Mouse (Mus musculus): Measurements from ENCODE around the gene Smtnl1.
"Not testable (repeated sequence)": the region's sequence is repeated elsewhere in the genome, so short reads cannot be mapped to it uniquely, and the experiment has no call there.

Smtnl1 gene

DNA sequence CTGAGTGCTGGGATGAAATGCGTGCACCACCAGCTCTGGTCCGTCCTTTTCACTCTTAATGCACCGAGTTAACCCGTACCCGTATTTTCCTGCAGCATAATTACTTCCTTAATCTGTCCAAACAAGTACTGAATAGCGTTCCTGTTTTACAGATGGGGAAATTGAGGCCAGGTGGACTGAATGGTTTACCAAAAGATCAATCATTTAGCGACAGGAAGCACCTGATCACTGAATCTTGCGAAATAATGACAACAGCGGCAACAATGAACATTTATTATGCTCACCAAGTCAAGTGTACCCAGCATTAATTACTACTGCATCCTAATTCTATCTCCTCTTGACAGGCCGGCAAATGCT, 16.1 kb upstream of the Smtnl1 start, which contains the start of gene Slc43a1:
Slc43a1 (plus strand) TSS at position 258 of the 357 bp plus-strand sequence.
- no peak for DNase-seq (ENCODE audit: low spot score)

DNA sequence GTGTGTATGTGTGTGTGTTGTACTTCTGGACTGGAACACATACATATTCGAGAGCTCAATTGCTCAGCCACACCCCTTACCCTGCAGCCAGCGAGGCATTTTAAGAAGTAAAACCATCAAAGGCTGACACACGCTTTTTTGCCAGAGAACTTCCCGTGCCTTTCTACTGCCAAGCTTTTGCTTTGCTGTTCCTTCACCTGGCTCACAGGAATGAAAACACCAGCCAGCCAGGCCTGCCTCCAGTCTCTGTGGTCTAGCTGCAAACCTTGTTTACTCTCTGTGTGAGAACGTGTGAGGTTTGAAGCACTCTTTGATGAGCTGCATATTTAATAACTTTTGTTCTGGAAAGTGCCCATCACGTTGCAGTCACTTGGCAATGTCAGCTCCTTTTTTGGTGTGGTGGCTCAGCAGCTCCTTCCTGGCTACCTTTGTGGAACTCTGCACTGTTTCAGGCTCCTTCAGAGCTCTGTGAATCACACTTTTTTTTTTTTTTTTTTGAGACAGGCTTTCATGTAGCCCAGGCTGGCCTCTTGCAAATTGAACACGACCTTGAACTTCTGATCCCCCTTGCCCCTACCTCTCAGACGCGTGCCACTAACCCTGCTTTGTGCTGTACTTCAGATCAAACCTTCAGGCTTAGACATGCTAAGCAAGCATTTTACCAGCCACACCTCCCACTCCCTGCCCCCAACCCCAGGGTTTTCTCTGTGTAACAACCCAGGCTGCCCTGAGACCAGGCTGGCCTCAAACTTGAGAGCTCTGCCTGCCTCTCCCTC, 15.6 kb upstream of the Smtnl1 start:
- peak; percentile 19 for DNase-seq (ENCODE audit: low spot score)

GRCm38 (mm10) chr2:84837107-84837506, 14.7 kb upstream of the Smtnl1 start:
- no peak for DNase-seq (ENCODE audit: low spot score)

DNA sequence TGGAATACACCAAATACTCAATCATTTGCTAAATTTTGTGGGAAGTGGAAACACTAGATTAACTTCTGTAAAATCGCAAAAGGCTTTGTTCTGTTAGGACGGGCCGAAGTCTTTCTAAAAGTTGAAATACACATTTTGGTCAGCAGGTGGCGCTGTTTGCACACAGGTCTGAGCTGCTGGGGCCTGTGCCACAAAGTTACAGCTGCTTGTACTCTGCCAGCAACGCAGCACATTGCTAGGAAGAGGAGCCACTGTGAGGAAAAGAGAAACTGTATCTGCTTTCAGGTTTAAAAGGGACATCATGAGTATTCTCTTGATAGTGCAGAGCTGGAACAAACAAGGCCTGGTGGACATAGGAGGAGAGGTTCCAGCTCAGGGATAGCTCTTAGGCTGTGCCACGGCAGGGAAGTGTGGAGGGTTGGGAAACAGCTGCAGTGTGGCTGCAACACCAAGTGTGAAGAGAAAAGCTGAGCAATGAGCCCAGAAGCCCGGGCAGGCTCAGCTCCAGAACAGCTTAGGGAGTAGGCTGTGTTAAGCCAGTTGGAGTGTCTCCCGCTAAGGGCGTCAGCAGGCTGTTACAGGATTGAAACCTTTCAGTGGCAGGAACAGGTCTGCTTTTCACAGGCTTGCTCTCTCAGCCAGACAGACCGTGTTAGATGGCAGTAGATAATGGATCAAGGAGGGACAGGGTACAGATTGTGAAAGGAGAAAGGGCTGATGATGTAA, 9.4 kb upstream of the Smtnl1 start:
- peak; percentile 89 for DNase-seq (ENCODE audit: low spot score)

GRCm38 (mm10) chr2:84827283-84827920, 5.0 kb upstream of the Smtnl1 start:
- DNase-seq (ENCODE audit: low spot score) = peak; percentile 22

- peak; percentile 82 for DNase-seq (ENCODE audit: low spot score)
These were observed 4.2 kb upstream of the Smtnl1 start, which contains the start of gene Timm10 for GRCm38 (mm10) chr2:84826488-84827282. Gene Timm10, plus strand, starts transcription at chr2:84826997.

- no peak for DNase-seq (ENCODE audit: low spot score)
These were observed 785 bp upstream of the Smtnl1 start for GRCm38 (mm10) chr2:84823237-84823636.

DNA sequence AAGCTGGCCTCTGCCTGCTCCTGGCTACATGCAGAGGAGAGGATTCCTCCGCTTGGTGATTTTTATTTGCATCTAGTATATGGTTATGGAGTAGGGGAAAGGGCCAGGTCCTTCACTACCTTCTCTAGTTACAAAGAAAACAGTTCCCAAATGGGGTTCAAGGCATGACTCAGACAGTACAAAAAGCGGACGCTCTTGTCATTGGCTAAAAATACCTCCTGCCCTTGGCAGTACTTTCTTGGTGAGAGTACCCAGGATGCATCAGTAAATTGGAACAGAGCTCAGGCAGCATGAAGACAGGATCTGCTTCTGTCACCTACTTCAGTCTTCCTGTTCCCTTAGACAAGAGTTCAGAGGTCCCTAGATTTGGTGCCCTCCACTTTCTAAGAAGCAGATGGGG, 2.6 kb downstream of the Smtnl1 start:
- DNase-seq (ENCODE audit: low spot score) = no peak

GRCm38 (mm10) chr2:84812676-84813075, 9.8 kb downstream of the Smtnl1 start:
- DNase-seq (ENCODE audit: low spot score) = no peak

DNA sequence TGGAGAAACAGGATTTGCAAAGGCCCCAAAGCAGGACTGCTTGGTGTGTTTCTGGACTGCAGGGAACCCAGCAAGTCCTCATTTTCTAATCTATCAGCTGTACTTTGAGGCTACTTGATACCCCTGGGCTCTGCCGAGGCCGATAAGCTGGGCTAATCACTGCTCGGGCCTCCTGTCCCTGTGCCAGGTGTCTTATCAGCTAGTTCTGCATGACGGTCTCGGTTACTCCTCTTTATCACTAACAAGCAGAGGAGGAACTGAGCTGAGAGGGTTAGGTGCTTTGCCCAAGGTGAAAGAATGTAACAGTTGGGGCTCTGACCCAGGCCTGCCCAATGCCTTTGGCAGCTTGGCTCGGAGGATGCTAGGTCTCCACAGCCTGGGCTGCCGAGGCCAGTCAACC, 10.6 kb downstream of the Smtnl1 start:
- no peak for DNase-seq (ENCODE audit: low spot score)

DNA sequence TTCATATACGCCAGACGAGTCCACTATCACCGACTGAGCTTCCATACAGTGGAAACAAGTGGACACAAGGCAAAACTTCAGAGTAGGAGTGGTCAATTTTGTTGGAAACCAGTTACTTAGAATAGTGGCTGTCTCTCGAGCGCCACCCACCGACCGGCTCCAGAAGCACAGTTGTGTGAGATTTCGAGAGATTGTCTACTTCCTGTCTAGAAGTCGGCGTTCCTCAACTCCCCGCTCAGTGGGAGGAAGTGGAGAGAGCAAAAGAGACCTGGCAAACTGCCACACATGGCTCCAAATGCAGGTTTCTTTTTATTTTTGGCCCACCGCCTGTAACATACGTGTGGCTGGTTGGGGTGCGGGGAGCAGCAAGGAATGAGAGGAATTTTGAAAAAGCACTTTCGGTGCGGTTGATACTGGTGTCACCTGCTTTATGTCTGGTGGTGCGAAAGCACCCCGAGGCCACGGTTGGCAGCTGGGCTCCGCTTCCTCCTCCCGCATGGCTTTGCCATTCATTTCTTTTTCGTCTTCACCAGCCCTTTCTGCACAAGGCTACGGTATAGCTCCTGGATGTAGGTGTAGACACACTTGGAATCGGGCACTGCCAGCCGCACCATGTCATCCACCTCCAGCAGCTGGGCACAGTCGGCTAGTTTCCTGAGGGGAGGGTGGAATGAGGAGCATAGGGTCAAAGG, 11.4 kb downstream of the Smtnl1 start:
- DNase-seq (ENCODE audit: low spot score) = peak; percentile 81

GRCm38 (mm10) chr2:84810526-84810885, 11.9 kb downstream of the Smtnl1 start:
- no peak for DNase-seq (ENCODE audit: low spot score)

DNA sequence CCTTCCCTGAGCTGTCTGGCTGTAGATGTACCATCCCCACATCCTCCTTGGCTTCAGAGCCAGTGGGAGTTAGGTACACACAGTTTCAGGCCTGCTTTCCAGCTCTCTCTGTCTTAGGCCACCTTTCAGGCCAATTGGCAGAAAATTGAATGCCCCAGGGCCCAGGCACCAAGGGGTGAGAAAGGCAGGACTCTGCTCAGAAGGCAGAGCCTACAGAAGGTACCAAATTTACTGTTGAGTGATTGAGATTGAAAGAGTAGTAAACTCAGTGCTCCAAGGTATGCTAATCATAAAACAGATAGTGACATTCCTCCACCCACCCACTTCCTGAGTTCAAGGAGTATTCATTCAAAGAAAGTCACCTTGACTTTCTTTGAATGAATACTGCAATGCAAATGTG, 13.1 kb downstream of the Smtnl1 start:
- no peak for DNase-seq (ENCODE audit: low spot score)

- DNase-seq (ENCODE audit: low spot score) = no peak
These were observed 15.9 kb downstream of the Smtnl1 start for GRCm38 (mm10) chr2:84806546-84806945.

DNA sequence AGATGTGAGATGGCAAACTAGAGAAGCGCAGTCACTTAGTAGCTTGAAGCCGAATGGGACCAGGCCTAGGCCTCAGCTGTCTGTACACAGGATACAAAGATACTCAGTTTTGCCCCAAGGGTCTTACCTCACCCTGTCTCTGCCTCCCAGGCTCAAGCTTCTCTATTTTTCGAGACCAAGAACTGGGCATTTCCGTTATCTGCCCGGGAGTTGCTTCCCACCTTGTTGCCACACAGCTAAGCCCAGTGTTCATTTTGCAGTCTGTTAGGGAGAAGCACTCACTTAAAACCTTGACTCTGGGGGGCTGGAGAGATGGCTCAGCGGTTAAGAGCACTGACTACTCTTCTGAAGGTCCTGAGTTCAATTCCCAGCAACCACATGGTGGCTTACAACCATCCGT, 18.5 kb downstream of the Smtnl1 start:
- no peak for DNase-seq (ENCODE audit: low spot score)

DNA sequence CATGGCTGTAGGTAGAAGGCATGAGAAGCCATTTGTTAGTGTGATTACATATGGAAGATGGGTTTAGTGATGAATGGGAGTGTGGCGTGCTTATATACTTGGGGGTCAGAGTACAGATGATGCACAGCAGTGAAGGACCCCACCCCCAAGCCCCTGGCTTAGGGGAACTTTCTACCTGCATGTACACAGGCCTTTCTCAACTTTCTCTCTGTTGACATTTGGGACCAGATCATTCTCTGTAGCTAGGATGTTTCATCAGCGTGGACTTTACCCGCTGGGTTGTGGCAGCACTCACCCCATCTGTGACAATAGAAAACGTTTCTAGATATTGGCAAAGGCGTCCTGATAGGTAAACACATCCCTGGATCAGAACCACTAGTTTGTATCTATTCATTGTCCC, 21.2 kb downstream of the Smtnl1 start:
- not testable (repeated sequence) for DNase-seq (ENCODE audit: low spot score)

DNA sequence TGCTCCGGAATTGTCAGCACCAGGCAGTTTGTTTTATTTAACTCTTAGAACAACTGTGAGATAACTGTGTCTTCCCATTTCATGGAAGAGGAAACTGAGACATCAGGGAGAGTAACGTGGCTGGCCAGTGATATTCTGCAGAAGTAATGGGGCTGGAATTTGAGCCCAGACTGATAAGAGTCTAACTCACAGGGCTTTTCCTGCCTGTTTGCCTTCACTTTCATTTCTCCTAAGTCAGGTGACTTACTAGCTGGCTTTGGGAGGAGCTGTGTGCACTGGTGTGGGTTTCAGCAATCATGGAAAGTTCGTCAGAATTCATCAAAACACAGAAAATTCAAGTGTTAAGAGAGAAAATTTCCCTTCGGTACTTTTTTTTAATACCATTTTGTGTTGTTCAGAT, 22.1 kb downstream of the Smtnl1 start:
- DNase-seq (ENCODE audit: low spot score) = no peak

DNA sequence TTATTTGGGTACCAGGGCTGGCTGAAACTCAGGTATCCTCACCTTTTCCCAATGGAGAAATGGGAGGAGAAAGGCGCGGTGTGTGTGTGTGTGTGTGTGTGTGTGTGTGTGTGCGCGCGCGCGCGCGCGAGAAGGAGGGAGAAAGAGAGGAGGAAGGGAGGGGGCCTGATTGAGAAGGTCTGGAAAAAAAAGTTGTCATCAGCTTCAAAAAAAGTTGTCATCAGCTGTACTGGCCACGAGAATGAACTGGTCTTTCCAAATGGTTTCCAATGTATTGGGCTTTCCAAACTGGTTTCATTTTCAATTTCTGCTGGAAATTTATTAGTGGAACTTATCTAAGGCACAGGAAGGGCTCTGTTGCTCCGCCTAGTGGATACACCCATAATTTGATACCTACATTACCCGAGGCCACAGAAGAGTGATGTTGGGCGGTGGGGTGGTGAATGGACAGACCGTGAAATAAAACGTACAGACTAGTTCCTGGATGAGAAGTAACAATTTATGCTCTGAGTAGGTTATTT, 23.4 kb downstream of the Smtnl1 start:
- DNase-seq (ENCODE audit: low spot score) = peak; percentile 73

- DNase-seq (ENCODE audit: low spot score) = peak; percentile 74
These were observed 23.9 kb downstream of the Smtnl1 start, which contains the start of gene Ube2l6 for GRCm38 (mm10) chr2:84798493-84798921. Gene Ube2l6, plus strand, starts transcription at chr2:84798828.

DNA sequence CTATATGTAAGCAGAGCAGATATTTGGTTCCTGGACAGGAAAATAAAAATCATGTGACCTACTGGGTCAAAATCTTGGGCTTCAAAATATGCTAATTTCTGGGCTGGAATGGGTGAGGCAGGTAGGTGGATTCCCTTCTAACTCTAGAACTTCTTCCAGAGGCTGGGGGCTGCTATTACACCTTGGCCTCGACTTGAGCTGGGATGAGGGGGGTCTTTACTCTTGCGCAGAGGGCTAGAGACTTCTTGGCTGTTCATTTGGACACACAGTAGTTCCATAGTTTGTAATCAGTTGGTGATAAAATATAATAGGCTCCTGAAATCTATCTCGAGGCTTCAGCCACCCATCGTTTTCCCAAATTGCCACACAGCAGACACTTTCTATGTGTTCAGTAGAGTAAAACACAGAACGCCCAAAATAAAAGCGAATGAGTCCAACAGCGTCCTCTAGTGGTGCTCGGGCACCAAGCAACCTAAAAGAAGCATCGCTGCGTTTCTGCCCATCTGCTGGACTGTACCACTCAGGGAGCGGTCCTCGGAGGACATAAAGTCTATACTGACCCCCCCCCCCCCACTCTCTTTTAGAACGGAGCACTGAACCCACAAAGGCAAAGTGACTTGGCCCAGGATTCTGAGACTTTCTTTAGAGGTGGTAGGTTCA, 24.5 kb downstream of the Smtnl1 start:
- DNase-seq (ENCODE audit: low spot score) = peak; percentile 75

- no peak for DNase-seq (ENCODE audit: low spot score)
These were observed 28.6 kb downstream of the Smtnl1 start for GRCm38 (mm10) chr2:84793871-84794270.
